Mouse (Mus musculus): ENCODE data around the gene Cbln3. TPM values are rescaled to one million over a fixed set of nuclear protein-coding genes. Genes with fewer than 3 reads are reported as not detected.

Cbln3 gene
- polyA plus RNA-seq, 1 experiment from 2014 or later: 0.23 TPM

DNA sequence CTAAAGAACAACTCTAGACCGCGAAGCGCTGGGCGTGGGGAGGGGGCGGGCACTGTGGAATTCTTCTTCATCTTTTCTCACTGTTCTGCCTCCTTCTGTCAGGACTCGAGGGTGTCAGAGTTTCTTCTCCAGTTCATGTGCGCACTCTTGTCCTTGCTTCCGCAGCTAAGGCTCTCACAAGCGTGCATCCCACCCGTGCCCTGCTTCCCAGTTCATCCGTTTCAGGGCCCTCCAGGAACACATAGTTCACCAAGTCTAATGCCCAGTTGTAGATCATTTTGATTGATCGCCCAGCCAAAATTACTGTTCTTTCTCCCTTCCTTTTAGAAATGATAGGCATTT lies 16.2 kb upstream of the Cbln3 start:
- WGBS: 3% methylated on average over 12 of the region's 12 CpGs
- no peak; the same call in 1 of the 2 replicates for ATAC-seq (ENCODE audit: low FRiP score, low TSS enrichment)
- H3K4me2 ChIP-seq (replicated peaks; ENCODE audit: low read depth, low read length): peak overlapping the region; percentile 75
- peaks cover 26% of the 10 kb centered on the region for H3K36me3 ChIP-seq (ENCODE audit: control insufficient read depth, insufficient read depth, low read length)
- peak overlapping the region; percentile 42 for H3K4me3 ChIP-seq (ENCODE audit: low read length)
- peak overlapping the region; percentile 63 for H3K9ac ChIP-seq (ENCODE audit: low read depth, low read length)
- H3K4me1 ChIP-seq (ENCODE audit: control insufficient read depth, insufficient read depth, low read length): peaks cover 6% of the 10 kb centered on the region; the same call in 1 of the 2 replicates
- H3K27me3 ChIP-seq (ENCODE audit: control insufficient read depth, insufficient read depth, low read length): no peaks in the 10 kb centered on the region
- no peaks in the 10 kb centered on the region for H3K9me3 ChIP-seq (ENCODE audit: control insufficient read depth, low read length)
- H3K27ac ChIP-seq (ENCODE audit: low read depth, low read length): peak overlapping the region; percentile 53; the same call in 1 of the 2 replicates

DNA sequence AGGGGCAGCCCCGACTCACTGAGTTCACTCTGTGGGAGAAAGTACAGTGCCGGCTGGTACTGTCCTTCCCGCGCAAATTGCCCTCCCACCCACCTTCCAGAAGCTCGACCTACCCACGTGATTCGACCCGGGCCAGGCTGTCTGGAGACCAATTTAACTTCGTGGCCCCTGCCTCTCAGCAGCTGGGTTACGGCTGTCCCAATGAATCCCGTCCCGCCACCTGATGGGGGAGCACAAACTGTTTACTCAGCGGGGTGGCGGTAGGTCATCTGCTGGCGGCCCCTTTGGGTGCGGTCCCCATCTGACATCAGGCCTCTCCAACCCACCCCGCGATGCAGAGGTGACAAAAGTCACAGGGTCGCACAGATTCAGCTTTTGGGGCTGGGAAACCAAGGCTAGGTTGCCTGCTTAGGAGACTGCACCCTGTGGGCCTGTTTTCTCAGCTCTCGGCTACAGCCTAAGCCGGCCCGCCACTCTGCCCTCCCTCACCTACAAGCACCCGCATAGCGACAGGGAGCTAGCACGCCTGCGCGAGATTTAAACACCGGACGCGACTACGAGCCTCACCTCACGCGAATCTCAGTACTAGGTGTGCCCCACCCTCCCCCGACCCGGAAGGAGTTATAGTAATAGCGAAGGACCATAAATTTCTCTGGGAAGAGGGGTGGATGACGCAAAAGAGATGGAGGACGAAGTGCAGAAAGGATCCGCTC lies 15.7 kb upstream of the Cbln3 start, which contains the start of gene Sdr39u1:
Gene Sdr39u1, minus strand, starts transcription at position 593 of the 713 bp plus-strand sequence.
- no peaks in the 10 kb centered on the region for H3K9me3 ChIP-seq (ENCODE audit: control insufficient read depth, low read length)
- peaks cover 31% of the 10 kb centered on the region for H3K36me3 ChIP-seq (ENCODE audit: control insufficient read depth, insufficient read depth, low read length)
- no peaks in the 10 kb centered on the region for H3K27me3 ChIP-seq (ENCODE audit: control insufficient read depth, insufficient read depth, low read length)
- peak within 1 kb of the TSS; percentile 42 for H3K4me3 ChIP-seq (ENCODE audit: low read length)
- H3K4me1 ChIP-seq (ENCODE audit: control insufficient read depth, insufficient read depth, low read length): peaks cover 6% of the 10 kb centered on the region; the same call in 1 of the 2 replicates
- H3K4me2 ChIP-seq (replicated peaks; ENCODE audit: low read depth, low read length): peak within 1 kb of the TSS; percentile 75
- peak within 1 kb of the TSS; percentile 53; the same call in 1 of the 2 replicates for H3K27ac ChIP-seq (ENCODE audit: low read depth, low read length)
- peak within 1 kb of the TSS; percentile 63 for H3K9ac ChIP-seq (ENCODE audit: low read depth, low read length)
- ATAC-seq (ENCODE audit: low FRiP score, low TSS enrichment): peak; percentile 93
- under 1% methylated on average over 39 of the region's 39 CpGs for WGBS

DNA sequence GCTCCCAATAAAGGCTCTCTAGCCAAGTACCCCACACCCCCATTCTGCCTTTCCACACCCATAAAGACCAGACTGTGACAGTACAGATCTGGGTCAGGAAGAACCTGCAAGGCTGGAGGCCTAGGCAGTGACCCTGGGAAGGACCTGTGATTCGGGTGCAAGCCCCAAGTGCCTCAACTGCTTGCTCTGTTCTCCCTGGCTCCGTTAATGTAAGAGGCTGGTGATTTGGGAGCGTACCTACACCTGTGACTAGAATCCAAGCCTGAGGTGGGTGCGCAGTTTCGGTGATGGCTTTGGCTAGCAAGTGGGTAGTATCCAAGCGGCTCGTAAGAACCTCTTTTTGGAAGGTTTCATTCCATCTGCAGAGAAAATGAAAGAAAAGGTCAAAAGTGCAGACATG lies 14.8 kb upstream of the Cbln3 start:
- no peak overlapping the region for H3K9ac ChIP-seq (ENCODE audit: low read depth, low read length)

DNA sequence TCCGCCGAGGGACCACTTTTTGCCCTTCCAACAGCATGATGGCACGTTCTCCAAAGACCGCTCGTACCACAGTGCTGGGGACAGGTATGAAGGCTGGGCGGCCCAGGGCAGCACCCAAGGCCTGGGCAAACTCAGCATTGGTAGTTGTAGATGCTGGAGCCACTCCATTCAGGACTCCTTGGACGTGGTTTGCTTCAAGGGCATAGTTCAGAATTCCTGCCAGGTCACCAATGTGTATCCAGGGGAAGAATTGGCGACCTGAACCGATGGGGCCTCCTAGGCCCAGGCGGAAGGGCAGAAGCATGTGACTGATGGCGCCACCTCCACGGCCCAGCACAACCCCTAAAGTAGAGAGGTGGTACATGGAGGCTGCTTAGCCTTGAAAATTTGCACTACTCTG lies 13.5 kb upstream of the Cbln3 start:
- no peak overlapping the region for H3K4me3 ChIP-seq (ENCODE audit: low read length)
- peaks cover 50% of the 10 kb centered on the region for H3K36me3 ChIP-seq (ENCODE audit: control insufficient read depth, insufficient read depth, low read length)
- H3K9ac ChIP-seq (ENCODE audit: low read depth, low read length): no peak overlapping the region
- H3K9me3 ChIP-seq (ENCODE audit: control insufficient read depth, low read length): no peaks in the 10 kb centered on the region
- no peak for ATAC-seq (ENCODE audit: low FRiP score, low TSS enrichment)
- H3K4me2 ChIP-seq (replicated peaks; ENCODE audit: low read depth, low read length): no peak overlapping the region
- WGBS: 92% methylated on average over 12 of the region's 12 CpGs
- H3K4me1 ChIP-seq (ENCODE audit: control insufficient read depth, insufficient read depth, low read length): peaks cover 6% of the 10 kb centered on the region; the same call in 1 of the 2 replicates
- no peaks in the 10 kb centered on the region for H3K27me3 ChIP-seq (ENCODE audit: control insufficient read depth, insufficient read depth, low read length)
- H3K27ac ChIP-seq (ENCODE audit: low read depth, low read length): no peak overlapping the region

More for the DNA sequence above, 14.8 kb upstream of the Cbln3 start:
- Histone ChIP-seq H3K4me1 (ENCODE audit: control insufficient read depth, insufficient read depth, low read length) (peaks cover 6% of the 10 kb centered on the region; the same call in 1 of the 2 replicates), H3K4me2 (replicated peaks; ENCODE audit: low read depth, low read length) (peak overlapping the region; percentile 75; the same call in 1 of the 2 replicates), H3K27me3 (ENCODE audit: control insufficient read depth, insufficient read depth, low read length) (no peaks in the 10 kb centered on the region), H3K9me3 (ENCODE audit: control insufficient read depth, low read length) (no peaks in the 10 kb centered on the region), H3K36me3 (ENCODE audit: control insufficient read depth, insufficient read depth, low read length) (peaks cover 40% of the 10 kb centered on the region), H3K27ac (ENCODE audit: low read depth, low read length) (no peak overlapping the region), H3K4me3 (ENCODE audit: low read length) (no peak overlapping the region)
- ATAC-seq (ENCODE audit: low FRiP score, low TSS enrichment): no peak
- 91% methylated on average over 7 of the region's 7 CpGs for WGBS

DNA sequence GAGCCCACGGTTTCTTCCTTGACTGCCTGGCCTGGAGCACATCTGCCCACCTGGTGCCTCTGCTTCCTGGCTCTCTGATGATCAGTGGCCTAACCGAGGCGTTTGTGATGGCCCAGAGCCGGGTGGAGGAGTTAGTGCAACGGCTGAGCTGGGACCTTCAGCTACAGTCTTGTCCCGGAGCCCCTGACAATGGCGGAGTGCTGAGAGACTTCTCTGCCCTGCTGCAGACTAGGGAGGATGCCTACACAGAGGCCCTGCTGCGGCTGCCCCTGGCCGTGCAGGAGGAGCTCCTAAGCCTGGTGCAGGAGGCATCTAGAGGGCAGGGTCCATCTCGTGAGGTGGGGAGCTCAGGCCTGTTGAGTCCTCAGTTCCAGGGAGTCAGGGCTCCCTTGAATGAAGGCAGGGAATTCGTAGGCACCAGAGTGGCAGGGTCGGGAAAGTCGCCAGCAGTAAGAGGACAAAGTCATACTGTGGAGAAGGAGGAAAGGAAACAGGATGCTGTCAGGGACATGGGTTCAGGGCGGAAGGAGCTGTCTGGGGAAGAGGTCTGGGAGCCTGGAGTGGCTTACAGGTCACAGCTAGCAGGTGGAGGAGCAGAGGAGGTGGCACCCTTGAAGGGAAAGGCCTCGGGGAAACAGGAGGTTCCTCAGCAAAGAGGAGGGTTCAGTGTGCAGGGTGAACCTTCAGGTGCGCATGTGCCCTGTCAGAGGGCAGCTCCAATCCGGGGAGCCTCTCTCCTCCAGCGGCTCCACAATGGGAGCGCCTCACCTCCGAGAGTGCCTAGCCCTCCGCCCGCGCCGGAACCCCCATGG lies 2.6 kb upstream of the Cbln3 start:
- Histone ChIP-seq H3K4me1 (ENCODE audit: control insufficient read depth, insufficient read depth, low read length) (peaks cover 24% of the 10 kb centered on the region), H3K4me2 (replicated peaks; ENCODE audit: low read depth, low read length) (peak overlapping the region; percentile 72), H3K9me3 (ENCODE audit: control insufficient read depth, low read length) (no peaks in the 10 kb centered on the region), H3K36me3 (ENCODE audit: control insufficient read depth, insufficient read depth, low read length) (peaks cover 51% of the 10 kb centered on the region), H3K9ac (ENCODE audit: low read depth, low read length) (peak overlapping the region; percentile 88; the same call in 1 of the 2 replicates), H3K27me3 (ENCODE audit: control insufficient read depth, insufficient read depth, low read length) (no peaks in the 10 kb centered on the region), H3K27ac (ENCODE audit: low read depth, low read length) (no peak overlapping the region), H3K4me3 (ENCODE audit: low read length) (no peak overlapping the region; the same call in 1 of the 2 replicates)
- ATAC-seq (ENCODE audit: low FRiP score, low TSS enrichment): no peak
- 79% methylated on average over 24 of the region's 24 CpGs for WGBS

DNA sequence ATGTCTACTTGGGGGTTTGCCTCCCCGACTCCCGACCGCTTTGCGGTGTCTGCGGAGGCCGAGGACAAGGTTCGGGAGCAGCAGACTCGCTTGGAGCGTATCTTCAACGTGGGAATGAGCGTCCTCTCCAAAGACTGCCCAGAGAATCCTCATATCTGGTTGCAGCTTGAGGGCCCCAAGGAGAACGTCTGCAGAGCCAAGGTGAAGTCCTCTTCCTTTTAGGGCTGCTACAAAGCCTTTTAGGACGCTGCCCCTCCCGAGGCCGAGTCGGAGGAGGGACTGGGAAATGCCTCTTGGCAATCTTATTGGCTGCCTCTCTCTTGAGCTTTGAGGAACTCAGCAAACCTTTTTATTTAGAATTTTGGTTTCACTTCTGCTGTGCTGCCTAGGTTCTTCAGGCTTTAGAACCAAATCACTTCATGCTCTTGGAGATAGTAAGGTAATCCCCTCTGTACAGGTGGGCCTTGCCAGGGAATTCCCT lies 1.6 kb upstream of the Cbln3 start:
- Histone ChIP-seq H3K9ac (ENCODE audit: low read depth, low read length) (peak overlapping the region; percentile 88), H3K4me3 (ENCODE audit: low read length) (peak overlapping the region; percentile 79), H3K4me1 (ENCODE audit: control insufficient read depth, insufficient read depth, low read length) (peaks cover 24% of the 10 kb centered on the region), H3K9me3 (ENCODE audit: control insufficient read depth, low read length) (no peaks in the 10 kb centered on the region), H3K27me3 (ENCODE audit: control insufficient read depth, insufficient read depth, low read length) (no peaks in the 10 kb centered on the region), H3K27ac (ENCODE audit: low read depth, low read length) (peak overlapping the region; percentile 94; the same call in 1 of the 2 replicates), H3K4me2 (replicated peaks; ENCODE audit: low read depth, low read length) (peak overlapping the region; percentile 72), H3K36me3 (ENCODE audit: control insufficient read depth, insufficient read depth, low read length) (peaks cover 44% of the 10 kb centered on the region)
- 2% methylated on average over 16 of the region's 16 CpGs for WGBS
- no peak for ATAC-seq (ENCODE audit: low FRiP score, low TSS enrichment)

DNA sequence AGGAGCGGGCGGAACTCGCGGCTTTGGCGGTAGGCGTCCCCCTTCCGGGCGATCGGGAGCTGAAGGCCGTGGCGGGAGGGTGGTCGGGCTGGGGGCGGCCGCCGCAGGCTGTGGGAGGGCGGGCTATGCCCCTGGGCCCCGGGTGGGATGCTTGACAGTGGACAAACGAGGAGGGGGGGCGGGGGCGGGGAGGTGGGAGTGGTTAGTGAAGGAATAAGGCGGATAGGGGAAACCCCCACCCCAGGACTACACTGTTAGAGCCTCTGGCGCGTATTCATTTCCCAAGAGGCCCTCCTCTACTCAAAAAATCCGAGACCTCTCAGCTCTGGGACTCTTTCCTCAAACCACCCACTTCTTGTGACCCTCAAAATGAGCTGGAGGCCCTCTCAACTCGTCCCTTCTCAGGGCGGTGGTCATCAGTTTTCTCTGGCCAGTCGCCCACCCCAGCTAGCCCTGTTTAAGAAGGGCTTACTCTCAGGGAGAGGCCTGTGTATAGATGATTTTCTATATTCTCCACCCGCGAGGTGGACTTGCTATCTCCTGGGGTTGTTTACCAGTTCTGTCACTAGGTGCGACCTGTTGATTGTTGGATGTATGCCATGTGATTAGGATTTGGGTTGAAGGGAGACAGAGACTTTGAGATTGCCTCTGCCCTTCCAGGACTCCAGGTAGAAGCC lies 1.1 kb upstream of the Cbln3 start:
- peak overlapping the region; percentile 88 for H3K9ac ChIP-seq (ENCODE audit: low read depth, low read length)
- 1% methylated on average over 16 of the region's 30 CpGs for WGBS
- peak overlapping the region; percentile 79 for H3K4me3 ChIP-seq (ENCODE audit: low read length)
- H3K27me3 ChIP-seq (ENCODE audit: control insufficient read depth, insufficient read depth, low read length): no peaks in the 10 kb centered on the region
- H3K36me3 ChIP-seq (ENCODE audit: control insufficient read depth, insufficient read depth, low read length): peaks cover 38% of the 10 kb centered on the region
- H3K4me2 ChIP-seq (replicated peaks; ENCODE audit: low read depth, low read length): peak overlapping the region; percentile 72
- peak; percentile 78 for ATAC-seq (ENCODE audit: low FRiP score, low TSS enrichment)
- peak overlapping the region; percentile 94 for H3K27ac ChIP-seq (ENCODE audit: low read depth, low read length)
- H3K9me3 ChIP-seq (ENCODE audit: control insufficient read depth, low read length): no peaks in the 10 kb centered on the region
- peaks cover 24% of the 10 kb centered on the region for H3K4me1 ChIP-seq (ENCODE audit: control insufficient read depth, insufficient read depth, low read length)

DNA sequence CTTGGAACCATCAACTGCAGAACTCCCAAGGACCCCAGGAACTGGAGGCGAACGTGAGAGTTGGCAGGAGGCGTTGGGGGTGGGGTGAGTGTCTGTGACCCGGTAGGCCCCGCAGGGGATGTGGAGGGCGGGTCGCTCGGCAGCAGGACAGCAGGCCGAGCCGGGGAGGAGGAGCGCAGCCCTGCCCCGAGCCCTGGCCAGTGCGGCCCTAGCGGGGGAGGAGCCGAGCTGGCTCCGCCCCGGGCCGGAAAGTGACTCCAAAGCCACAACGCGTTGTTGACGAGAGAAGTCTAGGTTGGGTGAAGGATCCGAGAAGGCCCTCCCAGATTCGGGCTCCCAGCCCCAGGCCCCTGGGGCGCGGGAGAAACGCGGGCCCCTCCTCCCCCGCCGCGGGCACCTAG lies 521 bp upstream of the Cbln3 start, which contains the start of gene Khnyn:
Gene Khnyn, plus strand, starts transcription at position 235 of the 401 bp plus-strand sequence.
- no peaks in the 10 kb centered on the region for H3K27me3 ChIP-seq (ENCODE audit: control insufficient read depth, insufficient read depth, low read length)
- H3K9ac ChIP-seq (ENCODE audit: low read depth, low read length): peak within 1 kb of the TSS; percentile 88
- H3K9me3 ChIP-seq (ENCODE audit: control insufficient read depth, low read length): no peaks in the 10 kb centered on the region
- WGBS: 0% methylated on average over 30 of the region's 30 CpGs
- ATAC-seq (ENCODE audit: low FRiP score, low TSS enrichment): peak; percentile 95
- H3K4me1 ChIP-seq (ENCODE audit: control insufficient read depth, insufficient read depth, low read length): peaks cover 24% of the 10 kb centered on the region
- peak within 1 kb of the TSS; percentile 79 for H3K4me3 ChIP-seq (ENCODE audit: low read length)
- peaks cover 33% of the 10 kb centered on the region for H3K36me3 ChIP-seq (ENCODE audit: control insufficient read depth, insufficient read depth, low read length)
- peak within 1 kb of the TSS; percentile 72 for H3K4me2 ChIP-seq (replicated peaks; ENCODE audit: low read depth, low read length)
- H3K27ac ChIP-seq (ENCODE audit: low read depth, low read length): peak within 1 kb of the TSS; percentile 94
